Comparison of ENCODE assay signal across 8 mouse cellular contexts in genomic region chr10:119055199-119055785, GRCm38 (mm10).
DNase-seq lines count a peak whose midpoint lies in the region; ATAC-seq lines count a peak whose summit lies in the region.

No protein-coding gene starts in this region.

- intact Hi-C loops in heart, postnatal 10 days (cut with DNase I): no loop called here

- 0 out of 2 replicates have a peak, but pooled peaks have one; percentile 10 for ATAC-seq in common myeloid progenitor, adult 5-6 weeks (replicated peaks; ENCODE audit: low read depth, poor library complexity, severe bottlenecking)

- DNase-seq in heart, adult 11 months: peak; percentile 95
- DNase-seq in heart, adult 8-10 months (ENCODE audit: low spot score): no peak
- DNase-seq in NIH3T3 (ENCODE audit: low read depth): peak; percentile 99
- DNase-seq in heart, postnatal 10 days: peak; percentile 78 to 81
- peak; percentile 27 to 69 for DNase-seq in left cerebral cortex, adult 9 months (ENCODE audit: low spot score in 2 of 2)
- peak; percentile 36 for DNase-seq in ovary, postnatal 10 days (ENCODE audit: low spot score)
- DNase-seq in spleen, postnatal 4 days (ENCODE audit: low spot score in 2 of 2): no peak

Comparison
In these comparisons a context has a peak if more than half of its experiments do, and no peak if none do; other contexts are left out.
1. DNase-seq: peak in heart, adult 11 months (single experiment), NIH3T3 (single experiment), heart, postnatal 10 days (2 of 2), left cerebral cortex, adult 9 months (2 of 2) and ovary, postnatal 10 days (single experiment); none in heart, adult 8-10 months (single experiment) and spleen, postnatal 4 days (0 of 2).